1 mouse cellular context compared by ENCODE assay signal in genomic region chr9:103324678-103325077, GRCm38 (mm10).
TF ChIP-seq lines count a peak whose summit lies in the region.

No protein-coding gene starts in this region.

TF ChIP-seq in MEL, 35 proteins besides CTCF, POLR2A, EP300 and RAD21:
- TF ChIP-seq MYC (IDR thresholded peaks at IDR 0.05; ENCODE audit: low read depth, low read length) (no peak), ETS1 (IDR thresholded peaks at IDR 0.05; ENCODE audit: low read depth, low read length) (peak; percentile 32; the same call in 1 of the 2 replicates), CHD2 (IDR thresholded peaks at IDR 0.05; ENCODE audit: low read length) (no peak), ZNF384 (IDR thresholded peaks at IDR 0.05; ENCODE audit: low read depth, low read length) (peak; percentile 82), RCOR1 (IDR thresholded peaks at IDR 0.05; ENCODE audit: low read depth, low read length) (no peak), BHLHE40 (IDR thresholded peaks at IDR 0.05; ENCODE audit: borderline replicate concordance, low read depth, low read length) (no peak), MXI1 (IDR thresholded peaks at IDR 0.05; ENCODE audit: low read depth, low read length) (peak; percentile 50; the same call in 1 of the 2 replicates)
TF ChIP-seq in MEL: peak in this region for 3.
